Mouse (Mus musculus) lung, embryonic 16.5 days (tissue): ENCODE results near the gene Mzf1. TPM values are rescaled to one million over a fixed set of nuclear protein-coding genes. Genes with fewer than 3 reads are reported as not detected.
A peak's percentile ranks its signal among the peaks of the same experiment; 100 is the strongest.

Experiments
- ATAC-seq: fragments of 200-750 bp; cut with Nextera tagmentation; 2 replicates; pipeline ENCODE4 v1.8.0; 2017; ENCODE audit warnings: low read depth, mild to moderate bottlenecking, moderate library complexity
- H3K27ac ChIP-seq: fragments of 300-500 bp; sonication (generic); 2 replicates; pipeline ENCODE4 v1.5.1; 2014; ENCODE audit warnings: mild to moderate bottlenecking, control low read depth, low read length
- H3K27me3 ChIP-seq: fragments of 300-500 bp; sonication (generic); 2 replicates; pipeline ENCODE4 v1.6.1; 2014; ENCODE audit warnings: low read depth, low read length, mixed read lengths; ENCODE audit not compliant: control insufficient read depth, insufficient read depth
- H3K36me3 ChIP-seq: fragments of 300-500 bp; sonication (generic); 2 replicates; pipeline ENCODE4 v1.6.1; 2014; ENCODE audit warnings: low read length; ENCODE audit not compliant: control insufficient read depth, insufficient read depth
- H3K4me1 ChIP-seq: fragments of 300-500 bp; sonication (generic); replicated peaks from 2 replicates; pipeline ENCODE4 v1.6.1; 2014; ENCODE audit warnings: low read length, mixed read lengths; ENCODE audit not compliant: control insufficient read depth, insufficient read depth
- H3K4me2 ChIP-seq: fragments of 300-500 bp; sonication (generic); 2 replicates; pipeline ENCODE4 v1.6.1; 2014; ENCODE audit warnings: low read depth, low read length, control low read depth
- H3K4me3 ChIP-seq: fragments of 300-500 bp; sonication (generic); 2 replicates; pipeline ENCODE4 v1.5.1; 2014; ENCODE audit warnings: mild to moderate bottlenecking, low read length, control low read depth
- H3K9ac ChIP-seq: fragments of 300-500 bp; sonication (generic); 2 replicates; pipeline ENCODE4 v1.6.1; 2014; ENCODE audit warnings: low read length, control low read depth
- H3K9me3 ChIP-seq: fragments of 300-500 bp; sonication (generic); 2 replicates; pipeline ENCODE4 v1.6.1; 2016; ENCODE audit warnings: low read length; ENCODE audit not compliant: control insufficient read depth
- WGBS: fragments of 180-500 bp; shearing (Covaris S2); extraction: QIAGEN DNeasy Blood & Tissue Kit; methylation state at CpG from one replicate; pipeline ENCODE4 v1.1.7; 2014; 5-methylcytosine and 5-hydroxymethylcytosine counted together
- polyA plus RNA-seq: library from polyadenylated mRNA; unstranded; fragments of >200 nt; fragmentation: Nextera tagmentation; extraction: Ambion mirVana; gene quantifications from 2 replicates; pipeline ENCODE4 v1.2.1, GENCODE M21; 2015

Gene Mzf1
- polyA plus RNA-seq, 1 experiment from 2014 or later = 4.2 TPM

GRCm38 (mm10) chr7:13037366-13037765, 17.2 kb downstream of the Mzf1 start:
- peak; percentile 5; the same call in 1 of the 2 replicates for ATAC-seq
- Histone ChIP-seq H3K4me3 (peak overlapping the region; percentile 83), H3K9me3 (no peaks in the 10 kb centered on the region), H3K27me3 (peaks cover 3% of the 10 kb centered on the region; the same call in 1 of the 2 replicates), H3K4me2 (peak overlapping the region; percentile 91), H3K9ac (peak overlapping the region; percentile 97), H3K4me1 (peaks cover 27% of the 10 kb centered on the region), H3K27ac (peak overlapping the region; percentile 100), H3K36me3 (peaks cover 15% of the 10 kb centered on the region)
- 0% methylated on average over 30 of the region's 33 CpGs for WGBS

DNA sequence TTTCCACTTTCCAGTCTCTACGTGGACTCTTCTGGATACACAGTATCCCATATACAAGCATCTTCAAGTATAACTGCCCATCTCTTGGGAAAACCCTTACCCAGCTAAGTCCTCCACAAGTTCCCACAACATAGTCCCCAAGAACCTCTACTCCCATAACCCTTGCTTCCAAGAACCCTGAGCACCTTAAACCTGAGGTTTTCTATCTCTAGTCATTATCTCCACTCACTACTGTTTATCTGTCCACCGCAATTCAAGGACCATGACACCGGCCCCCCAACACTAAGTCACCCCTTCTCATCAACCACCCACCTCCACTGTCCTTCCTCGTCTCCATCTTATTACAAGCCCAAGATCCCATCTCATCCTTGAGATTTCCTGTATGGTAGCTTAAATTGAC, 17.8 kb downstream of the Mzf1 start:
- Histone ChIP-seq H3K9me3 (no peaks in the 10 kb centered on the region), H3K36me3 (peaks cover 21% of the 10 kb centered on the region), H3K27me3 (0 out of 2 replicates have a peak, but pooled peaks cover 3% of the 10 kb centered on the region), H3K4me1 (peaks cover 27% of the 10 kb centered on the region), H3K4me3 (peak overlapping the region; percentile 83), H3K27ac (peak overlapping the region; percentile 100; the same call in 1 of the 2 replicates), H3K4me2 (peak overlapping the region; percentile 91), H3K9ac (peak overlapping the region; percentile 97)
- WGBS = 27% methylated on average over 4 of the region's 4 CpGs
- ATAC-seq = no peak

DNA sequence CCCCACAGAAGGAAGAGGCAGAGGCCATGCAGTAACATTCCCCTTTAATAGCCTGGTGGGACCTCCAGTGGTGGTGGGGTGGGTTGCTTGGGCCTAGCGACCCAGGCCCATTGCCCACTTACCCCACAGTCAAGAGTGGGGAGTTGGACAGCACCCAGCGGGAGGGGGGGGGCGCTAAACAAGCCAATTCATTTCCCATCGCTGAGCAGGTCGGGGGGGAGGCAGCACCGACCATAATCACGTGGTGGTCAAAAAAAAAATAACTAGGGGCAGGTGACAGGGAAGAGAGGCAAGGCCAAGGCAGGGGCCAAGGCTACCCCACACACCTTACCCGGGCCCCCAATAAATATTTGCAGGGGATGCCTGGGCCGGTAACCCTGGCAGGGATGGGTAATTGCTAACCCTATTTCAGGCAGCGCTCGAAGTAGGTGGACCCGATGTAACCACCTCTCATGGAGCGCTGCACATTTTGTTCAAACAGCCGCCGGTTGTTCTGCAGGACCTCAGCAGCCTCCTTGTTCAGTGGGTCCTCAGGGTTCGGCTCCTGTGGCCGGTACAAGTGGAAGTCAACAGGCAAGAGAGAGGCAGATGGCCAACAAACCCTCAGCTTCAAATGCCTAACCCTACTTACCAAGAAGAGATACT, 19.2 kb downstream of the Mzf1 start:
- H3K27me3 ChIP-seq = no peaks in the 10 kb centered on the region
- H3K4me2 ChIP-seq = peak overlapping the region; percentile 80
- no peak for ATAC-seq
- WGBS = 76% methylated on average over 17 of the region's 17 CpGs
- no peak overlapping the region for H3K4me3 ChIP-seq
- peaks cover 27% of the 10 kb centered on the region for H3K4me1 ChIP-seq
- peaks cover 34% of the 10 kb centered on the region for H3K36me3 ChIP-seq
- no peaks in the 10 kb centered on the region for H3K9me3 ChIP-seq
- peak overlapping the region; percentile 86; the same call in 1 of the 2 replicates for H3K27ac ChIP-seq
- peak overlapping the region; percentile 40; the same call in 1 of the 2 replicates for H3K9ac ChIP-seq

GRCm38 (mm10) chr7:13034148-13034977, 20.2 kb downstream of the Mzf1 start, which contains the start of gene Chmp2a:
Gene Chmp2a, minus strand, starts transcription at chr7:13034807.
- Histone ChIP-seq H3K4me1 (peaks cover 27% of the 10 kb centered on the region), H3K36me3 (peaks cover 43% of the 10 kb centered on the region)
- WGBS = 0% methylated on average over 45 of the region's 45 CpGs

GRCm38 (mm10) chr7:13033451-13034147, 21.0 kb downstream of the Mzf1 start:
- H3K9me3 ChIP-seq = no peaks in the 10 kb centered on the region
- peak overlapping the region; percentile 67 for H3K4me3 ChIP-seq
- H3K27ac ChIP-seq = peak overlapping the region; percentile 86
- H3K9ac ChIP-seq = peak overlapping the region; percentile 77
- H3K4me2 ChIP-seq = peak overlapping the region; percentile 80
- 38% methylated on average over 13 of the region's 13 CpGs for WGBS
- ATAC-seq = no peak
- H3K4me1 ChIP-seq = peaks cover 20% of the 10 kb centered on the region
- peaks cover 51% of the 10 kb centered on the region for H3K36me3 ChIP-seq
- H3K27me3 ChIP-seq = no peaks in the 10 kb centered on the region

More at GRCm38 (mm10) chr7:13034148-13034977, 20.2 kb downstream of the Mzf1 start, which contains the start of gene Chmp2a:
- Histone ChIP-seq H3K27ac (peak within 1 kb of the TSS; percentile 86), H3K9ac (peak within 1 kb of the TSS; percentile 77), H3K27me3 (no peaks in the 10 kb centered on the region), H3K4me3 (peak within 1 kb of the TSS; percentile 67), H3K4me2 (peak within 1 kb of the TSS; percentile 80), H3K9me3 (no peaks in the 10 kb centered on the region)
- peak; percentile 74 for ATAC-seq

- WGBS = 83% methylated on average over 7 of the region's 7 CpGs
- peaks cover 61% of the 10 kb centered on the region for H3K36me3 ChIP-seq
- no peak for ATAC-seq
Observed at GRCm38 (mm10) chr7:13032541-13032940, 22.0 kb downstream of the Mzf1 start.

GRCm38 (mm10) chr7:13031983-13032382, 22.6 kb downstream of the Mzf1 start:
- no peak overlapping the region for H3K4me3 ChIP-seq
- no peak overlapping the region for H3K27ac ChIP-seq
- no peak for ATAC-seq
- no peaks in the 10 kb centered on the region for H3K27me3 ChIP-seq
- H3K9ac ChIP-seq = no peak overlapping the region
- H3K36me3 ChIP-seq = peaks cover 65% of the 10 kb centered on the region
- peaks cover 20% of the 10 kb centered on the region for H3K4me1 ChIP-seq
- H3K4me2 ChIP-seq = no peak overlapping the region
- H3K9me3 ChIP-seq = no peaks in the 10 kb centered on the region
- WGBS = 86% methylated on average over 2 of the region's 2 CpGs

More at GRCm38 (mm10) chr7:13032541-13032940, 22.0 kb downstream of the Mzf1 start:
- H3K4me2 ChIP-seq = no peak overlapping the region
- H3K9me3 ChIP-seq = no peaks in the 10 kb centered on the region
- H3K9ac ChIP-seq = no peak overlapping the region
- H3K27ac ChIP-seq = no peak overlapping the region
- H3K4me1 ChIP-seq = peaks cover 20% of the 10 kb centered on the region
- H3K4me3 ChIP-seq = no peak overlapping the region
- no peaks in the 10 kb centered on the region for H3K27me3 ChIP-seq

DNA sequence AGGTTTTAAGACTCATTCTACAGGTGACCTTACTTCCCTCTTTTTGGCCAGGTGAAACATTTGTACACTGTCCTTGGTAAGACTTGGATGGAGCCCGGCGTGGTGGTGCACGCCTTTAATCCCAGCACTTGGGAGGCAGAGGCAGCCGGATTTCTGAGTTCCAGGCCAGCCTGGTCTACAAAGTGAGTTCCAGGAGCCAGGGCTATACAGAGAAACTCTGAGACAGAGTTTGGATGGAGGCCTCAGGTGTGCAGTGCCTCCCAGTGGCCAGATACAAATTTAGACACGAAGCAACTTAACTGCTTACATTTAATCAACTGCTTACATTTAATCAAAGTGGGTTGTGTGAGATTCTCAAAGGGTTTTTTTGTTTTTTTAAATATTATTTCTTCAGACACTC, 23.5 kb downstream of the Mzf1 start:
- WGBS = 61% methylated on average over 5 of the region's 5 CpGs
- Histone ChIP-seq H3K9ac (no peak overlapping the region), H3K27me3 (no peaks in the 10 kb centered on the region), H3K4me2 (no peak overlapping the region), H3K4me3 (no peak overlapping the region), H3K36me3 (peaks cover 70% of the 10 kb centered on the region), H3K27ac (no peak overlapping the region), H3K9me3 (no peaks in the 10 kb centered on the region), H3K4me1 (peaks cover 17% of the 10 kb centered on the region)
- ATAC-seq = no peak
